Mouse (Mus musculus): ENCODE data around the gene Ppa2. TPM values are rescaled to one million over a fixed set of nuclear protein-coding genes. Genes with fewer than 3 reads are reported as not detected.

The Ppa2 gene
- polyA plus RNA-seq, 1 experiment = 28.4 TPM

- no peak overlapping the region for H3K27ac ChIP-seq (ENCODE audit: insufficient read depth, low read depth, low read length)
- H3K4me3 ChIP-seq (ENCODE audit: insufficient read depth, low read length) = no peak overlapping the region
- H3K4me1 ChIP-seq (ENCODE audit: control insufficient read depth, insufficient read depth, low read length) = peaks cover 5% of the 10 kb centered on the region
- TF ChIP-seq POLR2A (IDR thresholded peaks at IDR 0.05; ENCODE audit: borderline replicate concordance, low read depth, low read length) = no peak
- TF ChIP-seq CTCF (IDR thresholded peaks at IDR 0.05; ENCODE audit: low read depth, low read length) = no peak
Measured at GRCm38 (mm10) chr3:133339411-133339823, 29.5 kb downstream of the Ppa2 start.

DNA sequence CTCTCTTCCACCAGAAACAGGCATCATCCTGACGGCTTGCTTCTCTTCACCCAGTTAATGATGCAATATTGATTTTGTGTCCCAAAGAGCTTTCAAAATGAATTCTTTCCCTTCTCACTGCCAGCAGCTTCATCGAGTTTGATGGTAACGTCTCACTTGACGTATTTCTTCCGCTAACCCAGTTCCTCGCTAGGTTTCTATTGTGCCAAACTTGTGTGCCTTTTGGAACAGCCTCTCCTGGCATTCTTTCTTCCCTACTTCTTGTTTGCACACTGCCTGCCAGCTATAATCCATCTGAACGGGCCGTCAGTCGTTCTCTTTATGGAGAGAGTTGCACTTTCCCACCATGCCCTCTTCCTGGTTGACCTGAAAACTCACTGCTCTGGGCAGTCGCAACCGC, 31.2 kb downstream of the Ppa2 start:
- H3K27ac ChIP-seq (ENCODE audit: insufficient read depth, low read depth, low read length) = no peak overlapping the region
- no peak for TF ChIP-seq CTCF (IDR thresholded peaks at IDR 0.05; ENCODE audit: low read depth, low read length)
- no peak for TF ChIP-seq POLR2A (IDR thresholded peaks at IDR 0.05; ENCODE audit: borderline replicate concordance, low read depth, low read length)
- no peaks in the 10 kb centered on the region for H3K4me1 ChIP-seq (ENCODE audit: control insufficient read depth, insufficient read depth, low read length)
- no peak overlapping the region for H3K4me3 ChIP-seq (ENCODE audit: insufficient read depth, low read length)

DNA sequence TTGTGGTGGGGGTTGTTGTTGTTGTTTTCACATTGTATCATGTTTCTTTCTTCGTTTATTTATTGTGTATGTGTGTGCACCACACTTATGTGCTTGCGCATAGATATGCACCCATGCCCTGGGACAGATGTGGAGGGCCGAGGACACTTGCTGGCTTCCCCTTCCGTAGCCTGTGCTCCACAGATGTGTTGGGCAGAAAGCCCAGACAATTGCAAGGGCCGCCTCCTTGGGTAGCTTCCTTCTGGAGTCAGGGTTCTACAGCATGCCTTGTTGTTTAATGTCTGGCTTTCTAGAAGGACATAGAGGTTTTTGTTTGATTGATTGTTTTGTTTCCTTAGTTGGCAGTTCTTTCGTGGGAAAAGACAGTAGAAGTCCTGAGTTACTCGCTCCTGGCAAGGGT, 37.6 kb downstream of the Ppa2 start:
- no peak overlapping the region for H3K4me3 ChIP-seq (ENCODE audit: insufficient read depth, low read length)
- TF ChIP-seq CTCF (IDR thresholded peaks at IDR 0.05; ENCODE audit: low read depth, low read length) (no peak), POLR2A (IDR thresholded peaks at IDR 0.05; ENCODE audit: borderline replicate concordance, low read depth, low read length) (no peak)
- no peak overlapping the region for H3K27ac ChIP-seq (ENCODE audit: insufficient read depth, low read depth, low read length)
- H3K4me1 ChIP-seq (ENCODE audit: control insufficient read depth, insufficient read depth, low read length) = 0 out of 2 replicates have a peak, but pooled peaks cover 3% of the 10 kb centered on the region

GRCm38 (mm10) chr3:133348847-133349246, 38.9 kb downstream of the Ppa2 start:
- 0 out of 2 replicates have a peak, but pooled peaks cover 3% of the 10 kb centered on the region for H3K4me1 ChIP-seq (ENCODE audit: control insufficient read depth, insufficient read depth, low read length)
- no peak overlapping the region for H3K27ac ChIP-seq (ENCODE audit: insufficient read depth, low read depth, low read length)
- no peak overlapping the region for H3K4me3 ChIP-seq (ENCODE audit: insufficient read depth, low read length)
- TF ChIP-seq POLR2A (IDR thresholded peaks at IDR 0.05; ENCODE audit: borderline replicate concordance, low read depth, low read length) = no peak
- TF ChIP-seq CTCF (IDR thresholded peaks at IDR 0.05; ENCODE audit: low read depth, low read length) = no peak

DNA sequence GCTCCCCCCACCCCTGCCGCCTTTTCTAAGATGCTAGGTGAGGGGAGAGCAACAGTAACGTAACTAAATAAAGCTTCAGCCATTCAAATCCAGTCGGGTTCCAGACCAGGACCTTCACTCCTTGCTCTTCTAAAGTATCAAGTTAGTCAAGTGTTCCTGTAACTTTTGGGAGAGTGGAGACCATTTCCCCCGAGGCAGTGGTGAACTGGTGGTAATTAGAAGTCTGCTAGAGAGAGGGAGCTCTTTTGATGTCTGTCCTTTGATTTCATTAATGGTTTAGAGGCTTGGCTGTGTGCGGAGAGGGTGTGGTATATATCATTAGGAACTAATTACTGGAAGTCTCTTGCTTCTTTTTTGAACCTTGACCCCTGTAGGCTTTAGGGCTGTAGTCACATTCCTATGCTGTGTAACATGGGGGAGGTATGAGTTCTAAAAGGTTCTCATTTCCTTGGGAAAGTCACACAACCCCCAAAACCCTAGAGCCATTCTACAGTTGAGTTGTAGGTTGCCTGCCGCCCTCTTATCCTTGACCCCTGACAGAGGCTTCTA, 47.6 kb downstream of the Ppa2 start:
- Histone ChIP-seq H3K27ac (ENCODE audit: insufficient read depth, low read depth, low read length) (no peak overlapping the region), H3K4me3 (ENCODE audit: insufficient read depth, low read length) (no peak overlapping the region), H3K4me1 (ENCODE audit: control insufficient read depth, insufficient read depth, low read length) (no peaks in the 10 kb centered on the region)
- TF ChIP-seq POLR2A (IDR thresholded peaks at IDR 0.05; ENCODE audit: borderline replicate concordance, low read depth, low read length) (no peak), CTCF (IDR thresholded peaks at IDR 0.05; ENCODE audit: low read depth, low read length) (no peak)

- TF ChIP-seq POLR2A (IDR thresholded peaks at IDR 0.05; ENCODE audit: borderline replicate concordance, low read depth, low read length) (no peak), CTCF (IDR thresholded peaks at IDR 0.05; ENCODE audit: low read depth, low read length) (no peak)
- H3K4me3 ChIP-seq (ENCODE audit: insufficient read depth, low read length) = no peak overlapping the region
- no peaks in the 10 kb centered on the region for H3K4me1 ChIP-seq (ENCODE audit: control insufficient read depth, insufficient read depth, low read length)
- H3K27ac ChIP-seq (ENCODE audit: insufficient read depth, low read depth, low read length) = no peak overlapping the region
Measured at GRCm38 (mm10) chr3:133357977-133358376, 48.1 kb downstream of the Ppa2 start.

- TF ChIP-seq CTCF (IDR thresholded peaks at IDR 0.05; ENCODE audit: low read depth, low read length) = no peak
- no peak for TF ChIP-seq POLR2A (IDR thresholded peaks at IDR 0.05; ENCODE audit: borderline replicate concordance, low read depth, low read length)
- H3K4me3 ChIP-seq (ENCODE audit: insufficient read depth, low read length) = no peak overlapping the region
- H3K4me1 ChIP-seq (ENCODE audit: control insufficient read depth, insufficient read depth, low read length) = no peaks in the 10 kb centered on the region
- no peak overlapping the region for H3K27ac ChIP-seq (ENCODE audit: insufficient read depth, low read depth, low read length)
Measured at GRCm38 (mm10) chr3:133361406-133361805, 51.5 kb downstream of the Ppa2 start.

DNA sequence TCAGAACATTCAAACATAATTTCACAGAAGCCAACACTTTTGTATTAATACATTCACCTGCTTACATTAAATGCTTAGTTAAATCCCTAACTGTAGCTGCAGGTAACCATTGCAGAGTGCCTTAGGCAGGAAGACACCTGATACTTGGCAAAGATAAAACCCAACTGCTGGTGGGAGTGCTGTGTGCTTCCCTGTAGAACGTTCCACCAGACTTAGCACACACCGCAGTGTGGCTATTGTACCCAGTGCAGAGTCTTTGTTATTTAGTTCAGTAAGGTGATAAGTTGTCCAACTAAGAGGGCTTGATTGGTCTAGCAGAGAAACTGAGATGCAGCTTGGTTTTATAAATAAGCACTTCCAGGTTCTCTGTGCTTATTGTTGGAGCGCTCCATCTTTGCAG, 54.2 kb downstream of the Ppa2 start:
- Histone ChIP-seq H3K4me3 (ENCODE audit: insufficient read depth, low read length) (no peak overlapping the region), H3K4me1 (ENCODE audit: control insufficient read depth, insufficient read depth, low read length) (no peaks in the 10 kb centered on the region), H3K27ac (ENCODE audit: insufficient read depth, low read depth, low read length) (no peak overlapping the region)
- TF ChIP-seq POLR2A (IDR thresholded peaks at IDR 0.05; ENCODE audit: borderline replicate concordance, low read depth, low read length) (no peak), CTCF (IDR thresholded peaks at IDR 0.05; ENCODE audit: low read depth, low read length) (no peak)

DNA sequence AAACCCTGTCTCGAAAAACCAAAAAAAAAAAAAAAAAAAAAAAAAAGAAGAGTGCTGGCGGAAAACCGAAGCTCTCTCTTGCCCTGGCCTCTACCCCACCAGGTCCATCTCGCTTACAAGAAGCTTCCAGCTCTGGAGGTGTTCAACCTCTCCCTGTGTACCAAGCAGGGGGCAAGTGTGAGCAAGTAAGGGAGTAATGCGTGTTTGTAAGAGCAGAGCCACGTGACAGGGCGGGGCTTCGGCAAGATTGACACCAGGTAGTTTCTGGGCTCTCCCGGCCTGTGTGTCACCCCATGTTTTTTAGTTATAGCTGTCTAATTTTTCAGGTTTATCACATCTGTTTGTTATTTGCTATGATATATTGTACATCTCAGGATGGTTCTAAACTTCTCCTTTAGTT, 56.2 kb downstream of the Ppa2 start:
- Histone ChIP-seq H3K4me3 (ENCODE audit: insufficient read depth, low read length) (no peak overlapping the region), H3K27ac (ENCODE audit: insufficient read depth, low read depth, low read length) (no peak overlapping the region), H3K4me1 (ENCODE audit: control insufficient read depth, insufficient read depth, low read length) (no peaks in the 10 kb centered on the region)
- no peak for TF ChIP-seq CTCF (IDR thresholded peaks at IDR 0.05; ENCODE audit: low read depth, low read length)
- TF ChIP-seq POLR2A (IDR thresholded peaks at IDR 0.05; ENCODE audit: borderline replicate concordance, low read depth, low read length) = no peak

DNA sequence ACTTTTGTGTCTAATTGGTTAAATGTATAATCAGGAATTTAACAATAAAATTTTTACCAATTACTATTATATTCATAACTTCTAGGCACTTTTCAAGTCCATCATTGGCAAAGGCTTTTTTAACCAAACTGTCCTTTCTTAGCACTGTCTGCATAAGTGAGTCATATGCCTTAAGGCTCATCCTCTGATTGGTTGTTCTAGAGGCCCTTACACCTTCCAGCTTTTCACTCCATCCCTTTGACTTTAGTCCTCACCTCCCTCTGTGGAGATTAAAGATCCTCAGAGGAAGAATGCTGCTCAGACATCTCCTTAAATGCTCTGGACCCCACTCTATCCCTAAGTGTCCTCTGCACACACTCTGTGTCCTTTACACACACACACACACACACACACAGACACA, 68.3 kb downstream of the Ppa2 start:
- TF ChIP-seq CTCF (IDR thresholded peaks at IDR 0.05; ENCODE audit: low read depth, low read length) (no peak), POLR2A (IDR thresholded peaks at IDR 0.05; ENCODE audit: borderline replicate concordance, low read depth, low read length) (no peak)
- H3K27ac ChIP-seq (ENCODE audit: insufficient read depth, low read depth, low read length) = no peak overlapping the region
- H3K4me1 ChIP-seq (ENCODE audit: control insufficient read depth, insufficient read depth, low read length) = no peaks in the 10 kb centered on the region
- no peak overlapping the region for H3K4me3 ChIP-seq (ENCODE audit: insufficient read depth, low read length)

- TF ChIP-seq POLR2A (IDR thresholded peaks at IDR 0.05; ENCODE audit: borderline replicate concordance, low read depth, low read length) = no peak
- no peak for TF ChIP-seq CTCF (IDR thresholded peaks at IDR 0.05; ENCODE audit: low read depth, low read length)
- H3K27ac ChIP-seq (ENCODE audit: insufficient read depth, low read depth, low read length) = no peak overlapping the region
- H3K4me3 ChIP-seq (ENCODE audit: insufficient read depth, low read length) = no peak overlapping the region
- no peaks in the 10 kb centered on the region for H3K4me1 ChIP-seq (ENCODE audit: control insufficient read depth, insufficient read depth, low read length)
Measured at GRCm38 (mm10) chr3:133379997-133380396, 70.1 kb downstream of the Ppa2 start.

Data from bone marrow macrophage, adult 2 months (primary cell).